Mouse (Mus musculus) MEL (cell line): ENCODE results near the gene Syt6.

ENCODE experiments used
- CHD1 ChIP-seq: IDR thresholded peaks from 2 replicates; pipeline ENCODE4 v1.6.1; 2012; ENCODE audit warnings: low read depth, mild to moderate bottlenecking, inconsistent platforms, low read length, improper control_type of control experiment
- CTCF ChIP-seq, 3 experiments: IDR thresholded peaks in 2 of 3; conservative IDR thresholded peaks in 1 of 3; 2 replicates each; pipeline ENCODE4 v1.5.1; 2011 to 2012; ENCODE audit warnings: low read length in 3 of 3, low read depth in 2 of 3, mild to moderate bottlenecking in 2 of 3, improper control_type of control experiment in 1 of 3, inconsistent platforms in 1 of 3, mixed read lengths in 1 of 3, moderate library complexity in 1 of 3; ENCODE audit not compliant: control insufficient read depth in 1 of 3, insufficient read depth in 1 of 3, poor library complexity in 1 of 3, severe bottlenecking in 1 of 3
- HCFC1 ChIP-seq: IDR thresholded peaks from 2 replicates; pipeline ENCODE4 v1.6.1; 2012; ENCODE audit warnings: low read depth, mild to moderate bottlenecking, inconsistent platforms, low read length, improper control_type of control experiment, moderate library complexity
- MAZ ChIP-seq: IDR thresholded peaks from 2 replicates; pipeline ENCODE4 v1.6.1; 2012; ENCODE audit warnings: low read depth, mild to moderate bottlenecking, inconsistent platforms, low read length, improper control_type of control experiment
- POLR2A ChIP-seq, 2 experiments: IDR thresholded peaks; 2 replicates each; pipeline ENCODE4 v1.6.1; 2011 to 2012; ENCODE audit warnings: low read length in 2 of 2, mild to moderate bottlenecking in 2 of 2, control low read depth in 1 of 2, improper control_type of control experiment in 1 of 2, low read depth in 1 of 2, moderate library complexity in 1 of 2; ENCODE audit not compliant: control insufficient read depth in 1 of 2, insufficient read depth in 1 of 2, poor library complexity in 1 of 2
- POLR2AphosphoS2 ChIP-seq: IDR thresholded peaks from 2 replicates; pipeline ENCODE4 v1.6.1; 2011; ENCODE audit warnings: low read length, improper control_type of control experiment
- RAD21 ChIP-seq: IDR thresholded peaks from 2 replicates; pipeline ENCODE4 v1.6.1; 2011; ENCODE audit warnings: mild to moderate bottlenecking, low read depth, low read length, improper control_type of control experiment
- RCOR1 ChIP-seq: IDR thresholded peaks from 2 replicates; pipeline ENCODE4 v1.6.1; 2012; ENCODE audit warnings: low read depth, mild to moderate bottlenecking, inconsistent platforms, low read length, improper control_type of control experiment
- USF1 ChIP-seq: IDR thresholded peaks from 2 replicates; pipeline ENCODE4 v1.6.1; 2014; ENCODE audit warnings: low read depth, mild to moderate bottlenecking, inconsistent platforms, low read length, improper control_type of control experiment, moderate library complexity

- TF ChIP-seq POLR2A (IDR thresholded peaks at IDR 0.05; ENCODE audit: control insufficient read depth in 1 of 2, insufficient read depth in 1 of 2, low read depth in 1 of 2, low read length in 2 of 2, poor library complexity in 1 of 2) (no peak), CHD1 (no peak), MAZ (no peak), USF1 (no peak), HCFC1 (no peak), RAD21 (no peak), POLR2AphosphoS2 (no peak), CTCF (IDR thresholded peaks at IDR 0.05 in 2 of 3, conservative IDR thresholded peaks at IDR 0.05 in 1 of 3; ENCODE audit: control insufficient read depth in 1 of 3, insufficient read depth in 1 of 3, low read depth in 2 of 3, low read length in 3 of 3, poor library complexity in 1 of 3, severe bottlenecking in 1 of 3) (no peak), RCOR1 (no peak)
These were observed 58.1 kb downstream of the Syt6 start for GRCm38 (mm10) chr3:103633124-103633523.
